Mouse (Mus musculus) MEL-GATA-1-ER (cell line): Measurements from ENCODE around the gene Trim9.

ENCODE experiments used
- DNase-seq: peaks from one replicate; pipeline ENCODE4 v3.0.0-alpha.2; 2012; ENCODE audit warnings: low read depth; ENCODE audit errors: extremely low read depth

Trim9 gene

DNA sequence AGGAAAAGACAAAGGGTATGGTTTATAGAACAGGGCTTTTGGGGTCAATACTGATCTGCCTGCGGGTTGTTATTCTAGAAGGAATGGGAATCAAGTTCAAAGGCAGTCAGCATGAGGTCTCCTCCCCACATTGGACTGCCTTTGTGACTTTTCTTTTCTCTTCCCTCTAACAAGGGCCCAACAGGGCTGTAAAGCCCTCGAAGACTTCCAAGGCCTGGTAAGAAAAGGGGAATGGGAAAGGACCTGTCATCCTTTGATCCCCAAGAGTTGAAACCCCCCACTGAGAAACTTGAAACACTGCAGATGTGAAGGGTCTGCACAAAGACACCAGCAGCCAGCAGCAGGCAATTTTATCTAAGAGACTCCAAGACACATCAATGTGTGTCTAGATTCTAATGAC, 21.0 kb downstream of the Trim9 start:
- DNase-seq: no peak

DNA sequence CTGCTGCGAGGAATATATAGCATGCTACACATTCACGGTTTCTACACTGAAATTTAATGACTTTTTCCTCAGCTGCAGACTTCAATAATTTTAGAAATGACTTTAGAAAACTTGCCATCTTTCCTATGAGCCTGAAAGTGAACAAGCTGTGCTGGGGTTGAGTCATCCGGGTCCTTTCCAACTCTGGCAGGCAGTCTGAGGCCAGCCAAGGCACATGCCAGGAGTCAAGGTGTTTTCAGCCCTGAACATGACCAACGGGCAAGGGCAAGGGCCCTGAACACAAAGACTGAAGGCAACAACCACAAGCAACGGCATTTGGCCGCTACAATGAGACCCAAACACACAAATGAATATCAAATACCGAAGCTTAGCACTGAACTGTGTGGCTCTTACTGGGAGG, 21.6 kb downstream of the Trim9 start:
- DNase-seq: no peak

DNA sequence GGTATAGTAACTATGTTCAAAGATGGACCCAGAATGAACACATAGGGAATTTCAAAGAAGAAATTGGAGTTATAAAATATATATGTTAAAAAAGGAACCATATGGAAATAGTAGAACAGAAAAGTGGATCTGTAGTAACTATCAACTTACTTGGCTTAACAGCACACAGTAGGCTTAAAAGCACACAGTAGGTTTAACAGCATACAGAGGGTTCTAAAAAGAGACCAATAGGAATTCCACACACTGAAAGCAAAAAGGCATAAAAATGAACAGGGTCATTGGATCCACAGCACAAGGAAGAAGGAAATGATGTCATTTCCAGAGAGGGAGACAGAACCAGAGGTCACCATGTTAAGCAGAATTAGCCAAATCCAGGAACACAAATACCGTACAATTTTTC, 24.6 kb downstream of the Trim9 start:
- DNase-seq: no peak

DNA sequence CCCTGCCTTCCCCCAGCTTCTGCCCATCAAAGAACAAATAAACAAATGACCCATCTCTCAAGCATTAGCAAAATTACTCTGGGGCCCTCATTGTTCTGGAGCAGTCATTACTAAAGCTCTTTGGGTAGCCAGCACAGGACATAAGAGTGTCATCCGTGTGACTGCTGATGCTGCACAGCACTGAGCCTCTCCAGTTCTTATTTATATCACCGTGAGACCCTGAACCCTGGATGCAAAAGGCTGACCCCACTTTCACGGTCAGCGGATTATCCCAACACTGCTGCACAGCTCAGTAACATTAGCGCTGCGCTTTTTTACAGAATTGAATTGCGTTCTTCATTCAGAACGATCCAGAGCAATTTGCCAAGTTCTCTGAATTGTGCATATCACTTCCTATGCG, 31.3 kb downstream of the Trim9 start:
- DNase-seq: no peak

DNA sequence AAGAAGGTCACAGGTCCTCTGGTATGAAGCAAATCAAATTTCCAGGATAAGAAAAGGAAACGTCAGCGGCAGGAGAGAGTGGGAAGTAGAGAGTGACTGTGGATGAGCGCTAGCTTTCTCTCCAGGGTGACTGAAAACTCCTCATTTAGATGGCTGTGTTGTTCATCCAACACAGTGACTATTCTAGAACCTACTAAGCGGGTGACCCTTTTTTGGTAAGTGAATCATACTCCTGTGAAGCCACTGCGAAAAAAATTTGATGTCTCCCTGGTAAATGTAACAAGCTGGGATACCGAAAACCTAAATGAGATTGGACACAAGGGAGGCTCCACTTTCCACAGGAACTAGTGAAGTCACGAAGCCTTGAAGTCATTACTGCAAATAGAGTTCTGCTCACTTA, 39.5 kb downstream of the Trim9 start:
- no peak for DNase-seq

DNA sequence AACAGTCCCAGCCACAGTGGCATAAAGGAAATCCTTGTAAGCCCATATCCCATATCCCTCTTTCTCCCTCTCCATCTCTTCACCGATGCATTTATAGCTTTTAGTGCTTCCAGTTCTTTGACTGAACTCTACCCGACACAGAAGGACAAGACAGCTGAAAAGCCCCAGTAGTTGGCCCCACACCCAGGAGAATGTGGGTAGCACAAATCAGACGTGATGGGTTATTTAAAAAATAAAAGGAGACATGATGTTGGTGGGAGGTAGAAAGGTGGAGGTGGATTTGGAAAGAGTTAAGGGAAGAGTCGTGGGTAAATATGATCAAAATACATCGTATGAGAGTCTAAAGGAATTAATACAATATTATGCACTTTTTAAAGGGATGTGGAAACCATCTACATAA, 40.4 kb downstream of the Trim9 start:
- DNase-seq: no peak

DNA sequence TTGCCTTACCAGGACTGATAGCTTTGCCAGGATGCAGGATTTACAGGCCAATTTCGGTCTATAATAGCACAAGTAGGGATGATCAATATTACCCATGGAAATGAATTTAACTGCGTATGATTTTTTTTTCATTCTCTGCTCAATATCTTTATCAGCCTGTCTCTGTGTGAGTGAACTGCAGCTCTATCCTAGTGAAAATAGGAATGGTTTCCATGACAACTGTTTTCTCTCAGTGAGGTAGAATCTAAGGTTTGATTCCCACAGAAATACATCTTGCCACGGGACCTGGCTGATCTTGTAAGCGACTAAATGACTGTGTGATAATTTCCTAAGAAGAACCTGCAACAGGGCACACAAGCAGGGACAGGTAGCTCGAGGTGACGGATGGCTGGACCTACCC, 43.4 kb downstream of the Trim9 start:
- DNase-seq: no peak

DNA sequence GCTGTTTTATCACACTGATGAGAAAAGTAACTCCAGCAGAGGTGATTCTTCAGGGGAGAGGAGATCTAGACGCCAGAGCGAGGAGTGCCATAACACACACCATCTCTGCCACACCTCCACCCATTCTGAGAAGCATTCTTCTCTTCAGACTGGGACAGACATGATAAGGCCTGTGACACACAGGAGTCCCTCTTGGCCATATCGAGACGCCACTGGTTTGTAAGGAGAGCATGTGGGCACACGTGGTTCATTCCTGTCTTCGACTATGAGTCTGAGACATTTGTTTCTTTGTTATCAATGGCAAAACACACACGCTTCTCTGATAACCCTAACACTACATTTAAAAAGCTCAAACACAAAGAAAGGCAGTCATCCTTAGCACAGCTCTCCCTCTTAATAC, 43.9 kb downstream of the Trim9 start:
- DNase-seq: peak; percentile 21

DNA sequence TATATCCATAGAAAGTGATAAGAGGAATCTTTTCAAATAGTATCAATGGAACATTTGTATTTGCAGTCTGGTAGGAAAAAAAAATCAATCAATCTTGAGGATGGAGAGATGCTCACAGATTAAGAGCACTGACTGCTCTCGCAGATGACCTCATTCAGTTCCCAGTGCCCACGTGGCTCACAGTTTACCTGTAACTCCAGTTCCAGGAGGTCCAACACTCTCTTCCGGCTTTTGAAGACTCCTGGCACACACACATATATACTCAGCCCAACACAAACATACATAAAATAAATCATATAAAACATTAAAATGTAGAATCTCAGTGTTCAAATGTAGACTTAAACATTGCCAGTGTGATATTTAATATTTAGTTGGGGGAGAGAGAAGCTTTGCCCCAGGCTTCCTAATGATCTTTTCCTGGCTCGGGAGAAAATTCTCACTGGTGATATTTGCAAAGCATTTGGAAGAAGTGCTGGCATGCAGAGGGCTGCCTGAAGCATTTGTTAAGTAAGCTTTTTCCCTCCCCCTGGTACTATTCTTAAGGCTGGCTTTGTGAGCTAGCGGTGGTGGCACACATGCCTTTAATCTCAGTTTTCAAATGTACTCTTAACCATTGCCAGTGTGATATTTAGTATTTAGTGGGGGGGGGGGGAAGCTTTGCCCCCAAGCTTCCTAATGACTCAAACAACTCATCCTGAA, 45.2 kb downstream of the Trim9 start:
- no peak for DNase-seq

DNA sequence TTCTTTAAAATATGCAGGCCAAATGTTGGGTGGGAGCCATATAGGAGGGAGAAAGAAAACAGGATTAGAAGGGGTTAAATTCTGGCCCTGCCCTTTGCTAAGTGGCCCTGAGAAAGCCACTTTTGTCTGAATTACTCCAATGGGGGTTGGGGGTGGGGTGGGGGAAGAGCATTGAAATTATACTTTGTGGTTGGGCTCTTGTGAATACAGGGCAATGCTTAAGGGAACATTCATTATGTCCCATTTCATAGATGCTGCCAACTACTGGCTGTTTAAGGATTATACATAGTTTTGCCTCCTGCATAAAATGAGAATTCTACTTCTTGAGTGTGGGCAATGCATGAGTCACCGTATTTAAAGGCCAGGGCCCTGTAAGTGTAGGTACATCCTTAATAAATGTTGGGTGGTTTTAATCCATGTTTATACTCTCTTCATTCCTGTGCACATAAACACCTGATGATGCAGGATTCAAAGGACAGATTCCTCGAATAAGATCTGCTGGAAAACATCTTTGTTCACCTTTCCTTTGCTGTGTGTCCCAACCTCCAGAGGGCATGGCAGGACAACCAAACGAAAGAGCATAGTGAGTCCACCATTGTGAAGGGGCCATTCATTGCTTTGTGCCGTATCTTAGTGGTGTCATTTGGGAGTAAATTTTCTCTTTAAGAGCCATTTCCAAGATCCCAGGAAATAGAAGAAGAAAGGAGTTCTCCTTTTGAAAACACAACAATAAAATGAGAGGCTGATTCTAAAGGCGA, 53.3 kb downstream of the Trim9 start:
- no peak for DNase-seq

DNA sequence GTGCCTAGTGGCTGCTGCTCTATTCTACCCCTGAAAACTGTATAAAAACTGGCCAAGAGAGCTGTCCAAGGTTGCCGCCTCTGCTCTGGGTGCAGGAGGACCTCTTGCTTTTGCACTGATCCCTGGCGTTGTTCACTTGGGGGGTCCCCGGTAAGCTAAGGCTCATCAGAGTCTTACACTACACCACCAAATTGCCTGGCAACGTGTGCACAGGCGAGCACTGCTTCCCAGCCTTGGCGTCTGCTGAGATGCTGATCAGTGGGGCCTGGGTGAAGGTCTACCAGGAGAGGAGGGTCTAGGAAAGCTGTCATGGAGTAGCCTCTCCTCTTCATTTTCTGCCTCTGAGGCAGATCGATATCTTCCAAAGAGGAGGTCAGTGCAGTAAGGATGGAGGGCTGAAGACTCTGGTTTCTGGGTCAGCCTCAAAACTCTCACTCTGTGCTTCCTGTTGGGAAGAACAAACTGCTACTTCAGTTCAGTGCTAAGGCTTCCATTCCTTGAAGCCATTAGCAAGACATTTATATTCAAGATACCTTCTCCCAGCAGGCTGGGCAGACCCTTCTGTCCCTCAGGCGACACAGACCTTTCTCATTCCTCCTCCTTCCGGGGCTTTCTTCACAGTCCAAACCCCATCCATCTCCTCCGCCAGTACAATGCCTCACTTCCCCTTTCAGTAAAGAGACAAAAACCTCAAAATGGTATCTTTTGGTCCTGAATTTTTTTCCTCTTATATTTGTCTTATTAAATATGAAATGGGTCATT, 54.1 kb downstream of the Trim9 start:
- DNase-seq: no peak

DNA sequence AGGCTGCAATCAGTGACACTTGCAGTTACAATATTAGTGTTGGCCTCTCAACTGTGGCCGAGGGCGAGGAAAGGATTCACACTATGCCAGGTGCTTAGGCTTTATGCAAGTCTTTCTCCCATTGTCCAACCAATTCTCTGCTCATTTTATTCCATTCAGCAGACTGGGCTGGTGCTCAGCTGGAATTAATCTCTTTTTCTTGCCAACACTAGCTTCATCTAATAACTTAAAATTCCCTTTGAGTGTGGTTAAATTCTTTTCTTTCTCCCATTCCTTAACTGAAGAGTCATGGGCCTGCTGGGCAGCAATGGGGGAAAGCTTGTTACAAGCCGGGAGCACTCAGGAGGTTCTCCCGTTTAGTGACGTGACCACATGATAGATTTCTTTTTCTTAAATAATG, 61.9 kb downstream of the Trim9 start:
- no peak for DNase-seq

DNA sequence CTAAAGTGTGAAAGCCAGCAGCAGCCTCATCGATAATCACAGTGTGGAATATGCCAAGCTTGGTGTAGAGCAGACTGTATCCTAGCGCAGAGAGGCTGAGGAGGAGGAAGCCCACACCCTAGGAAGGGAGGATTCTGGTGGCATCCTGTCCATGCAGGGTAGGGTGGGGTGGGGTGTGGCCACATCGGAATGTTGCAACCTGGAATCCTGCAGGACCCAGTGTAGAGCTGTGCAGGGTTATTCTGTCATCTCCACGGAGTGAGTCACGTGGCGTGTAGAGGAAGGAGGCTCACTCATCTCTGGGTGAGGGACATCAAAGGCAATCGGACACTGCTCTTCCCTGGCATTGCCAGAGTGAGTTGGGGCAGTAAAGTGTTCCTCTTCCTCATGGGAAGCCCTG, 62.4 kb downstream of the Trim9 start:
- DNase-seq: no peak

DNA sequence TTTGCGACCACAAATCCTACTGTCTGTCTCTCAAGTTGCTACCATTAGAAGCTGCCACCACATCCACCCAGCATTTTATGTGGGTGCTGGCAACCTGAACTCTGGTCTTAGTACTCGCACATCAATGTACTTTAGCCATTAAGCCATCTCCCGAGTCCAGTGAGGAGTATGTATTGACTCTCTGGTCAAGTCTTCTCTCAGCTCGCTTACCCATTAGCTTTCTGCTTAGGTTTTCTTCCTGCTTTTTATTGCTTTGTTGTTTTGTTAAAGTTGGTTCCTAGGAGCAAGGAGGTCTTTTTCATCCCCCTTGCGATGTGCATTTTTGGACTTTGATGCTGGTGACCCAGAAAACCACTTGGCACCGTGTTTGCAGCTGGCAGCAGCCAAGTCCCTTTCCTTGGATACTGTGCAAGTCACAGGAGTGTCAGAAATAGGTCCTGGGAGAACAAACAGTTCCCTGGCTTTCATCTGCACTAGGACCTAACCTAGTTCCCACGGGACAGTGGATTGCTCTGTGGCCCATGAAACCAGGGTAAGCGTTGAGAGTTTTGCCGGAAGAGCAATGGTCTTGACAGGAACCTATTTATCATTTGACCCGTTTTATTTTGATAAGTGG, 64.2 kb downstream of the Trim9 start:
- no peak for DNase-seq

DNA sequence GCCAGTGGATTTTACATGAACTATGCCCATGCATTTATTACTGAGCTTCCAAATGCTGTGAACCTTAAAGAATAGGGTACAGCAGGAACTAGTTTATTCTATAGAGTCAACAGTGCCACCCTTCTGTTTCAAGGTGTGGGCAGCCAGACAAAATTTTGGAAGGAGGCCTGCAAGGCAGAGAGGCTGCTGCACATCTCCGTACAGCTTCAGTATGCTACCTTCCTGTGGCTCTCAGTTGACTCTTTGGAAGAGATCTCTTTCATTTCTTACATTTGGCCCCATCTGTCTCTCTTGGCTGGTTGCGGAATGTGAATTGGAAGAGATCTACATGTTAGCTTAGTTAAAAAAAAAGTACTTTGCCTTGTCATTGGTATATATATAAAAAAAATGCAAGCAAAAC, 66.5 kb downstream of the Trim9 start:
- DNase-seq: no peak

DNA sequence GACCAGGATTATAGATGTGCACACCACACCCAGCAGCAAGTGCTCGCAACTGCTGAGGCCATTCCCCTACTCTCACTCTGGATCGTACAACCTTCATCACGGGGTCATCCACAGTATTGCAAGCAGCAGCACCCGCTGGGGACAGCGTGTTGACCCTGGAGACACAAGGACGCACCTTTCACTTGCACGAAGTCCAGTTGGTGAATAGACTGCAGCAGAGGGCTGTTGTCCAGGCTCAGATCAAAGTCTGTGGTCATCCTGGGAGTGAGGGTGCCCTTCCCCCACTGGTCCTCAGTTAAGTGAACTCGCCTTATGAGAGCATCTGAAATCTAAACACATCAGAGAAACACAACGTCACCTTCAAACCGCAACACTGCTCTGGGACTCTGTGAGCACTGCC, 67.0 kb downstream of the Trim9 start:
- DNase-seq: no peak

DNA sequence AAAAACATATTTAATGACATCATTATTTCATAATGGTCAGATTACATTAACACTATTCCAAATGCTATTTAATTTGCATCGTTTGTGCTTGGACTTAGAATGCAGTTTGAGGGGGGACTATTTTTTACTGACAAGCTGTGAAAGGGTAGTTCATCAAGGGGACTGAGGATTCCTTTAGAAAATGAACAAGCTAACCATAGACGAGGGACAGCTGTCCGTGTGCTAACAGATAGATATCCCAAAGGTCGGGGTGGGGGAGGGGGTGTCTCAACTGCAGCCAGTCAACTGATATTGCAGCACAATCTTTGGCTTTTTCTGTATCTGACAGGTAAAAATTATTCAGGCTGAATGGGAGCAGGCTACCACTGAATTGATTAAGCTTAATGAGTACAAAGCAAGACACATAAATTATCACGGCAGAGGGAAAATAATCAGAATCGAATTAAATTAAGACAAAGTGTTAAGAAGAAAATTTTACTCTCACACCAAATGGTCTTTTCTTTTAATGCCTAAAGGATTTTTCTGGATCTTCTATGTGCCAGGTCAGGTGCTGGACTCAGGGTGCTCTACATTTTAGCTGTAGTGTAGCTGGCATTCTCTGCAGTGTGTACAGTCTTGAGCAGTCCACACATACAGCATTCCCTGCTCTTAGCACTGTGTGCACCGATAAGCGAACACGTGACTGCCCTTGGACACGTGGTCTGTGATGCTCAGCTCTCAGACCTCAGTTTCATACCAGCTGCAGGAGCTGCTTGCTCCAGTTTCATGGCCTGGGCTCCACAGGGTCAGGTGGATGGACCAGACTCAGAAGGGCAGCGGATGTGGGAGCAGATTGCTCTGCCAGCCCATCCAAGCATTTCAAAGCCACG, 70.1 kb downstream of the Trim9 start:
- DNase-seq: no peak

DNA sequence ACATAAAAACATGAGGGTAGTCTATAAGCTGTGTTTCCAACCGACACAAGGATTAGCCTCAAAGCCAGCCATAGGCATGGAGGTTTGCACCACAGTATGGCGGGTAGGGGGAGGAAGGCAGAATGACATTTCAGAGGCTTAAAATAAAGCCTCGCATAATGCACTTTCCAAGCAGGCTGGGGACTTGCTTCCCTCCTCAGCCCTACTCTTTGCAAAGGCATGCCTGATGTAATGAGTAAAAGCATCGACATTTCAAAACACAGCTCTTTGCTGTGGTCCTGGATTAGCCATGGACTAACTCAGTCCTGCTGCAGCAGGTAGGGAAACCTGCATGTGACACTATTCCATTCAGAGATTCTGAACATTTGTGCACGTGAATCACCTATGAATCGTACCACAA, 77.7 kb downstream of the Trim9 start:
- no peak for DNase-seq

DNA sequence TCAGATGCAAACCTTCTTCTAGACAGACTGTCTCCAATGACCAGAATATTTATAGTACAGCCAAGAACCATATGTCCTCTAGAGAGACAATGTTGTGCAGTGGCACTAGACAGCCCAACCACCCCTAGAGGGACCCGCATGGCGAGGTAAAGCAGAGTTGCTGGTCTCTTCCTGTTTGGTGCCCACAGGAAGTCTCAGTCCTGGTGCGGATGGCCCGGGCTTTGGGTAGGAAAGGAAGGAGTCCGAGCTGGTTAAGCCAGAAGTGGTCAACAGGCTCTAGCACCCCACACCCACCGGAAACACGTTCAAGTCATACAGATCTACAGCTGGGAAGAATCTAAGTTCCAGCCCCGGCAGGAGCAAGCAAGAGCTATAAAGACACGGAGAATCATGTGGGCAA, 80.1 kb downstream of the Trim9 start:
- DNase-seq: no peak

DNA sequence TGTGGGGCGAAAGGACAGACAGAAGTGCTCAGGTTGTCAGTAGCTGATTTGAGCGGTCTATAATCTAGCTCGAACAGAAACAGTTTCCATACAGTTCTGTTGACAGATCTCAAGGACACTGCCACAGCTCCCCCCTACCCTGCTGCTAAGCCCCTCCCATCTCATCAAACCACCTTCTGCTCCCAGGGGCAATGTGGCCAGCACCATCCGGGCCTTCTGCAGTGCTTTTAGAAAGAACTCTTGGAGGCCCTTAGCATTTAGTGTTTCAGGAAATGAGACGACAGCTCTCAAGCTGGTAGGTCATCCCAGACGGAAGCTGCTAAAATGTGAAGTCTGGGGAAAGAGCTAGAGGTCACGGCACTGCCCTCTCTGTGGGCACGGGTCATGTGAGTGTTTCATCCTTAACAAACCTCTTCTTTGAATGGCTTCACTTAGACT, 80.9 kb downstream of the Trim9 start:
- no peak for DNase-seq

DNA sequence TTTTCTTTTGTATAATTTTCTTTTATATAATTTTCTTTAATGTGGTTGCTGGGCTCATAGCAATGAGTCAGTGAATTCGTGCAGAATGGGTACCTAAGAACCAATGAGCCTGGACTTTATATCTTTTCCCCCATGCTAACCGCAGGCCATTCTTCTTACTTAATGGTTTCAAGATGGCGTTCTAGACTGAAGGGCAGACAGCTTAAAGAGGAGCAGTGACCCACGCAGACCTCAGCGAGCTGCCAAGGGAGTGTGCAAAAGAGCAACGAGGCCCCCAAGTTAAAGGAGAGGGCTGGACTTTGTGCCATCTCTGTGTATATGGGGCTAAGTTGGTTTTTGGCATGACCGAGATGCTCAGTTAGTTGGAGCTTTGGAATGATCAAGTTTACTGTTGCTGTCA, 83.7 kb downstream of the Trim9 start:
- no peak for DNase-seq
